Comparison of ENCODE assay signal across 8 mouse cellular contexts in the genomic region with DNA sequence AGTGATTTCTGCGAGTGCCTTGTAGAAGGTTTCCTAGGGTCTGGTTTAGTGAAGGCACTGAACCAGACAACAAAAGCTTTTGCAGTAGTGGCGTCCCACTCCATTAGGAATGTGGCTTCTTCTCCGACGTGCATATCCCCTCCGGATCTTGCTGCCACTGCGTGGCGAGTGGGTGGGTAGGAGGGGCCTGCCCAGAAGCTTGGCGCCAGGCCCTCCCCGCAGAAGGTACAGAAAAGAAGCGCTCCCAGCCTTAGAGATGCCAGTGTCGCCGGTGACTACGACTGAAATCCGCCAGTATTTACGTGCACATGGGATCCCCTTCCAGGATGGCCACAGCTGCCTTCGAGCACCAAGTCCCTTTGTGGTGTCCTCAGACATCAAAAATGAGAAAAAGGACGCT. TPM values are rescaled to one million over a fixed set of nuclear protein-coding genes. Genes with fewer than 3 reads are reported as not detected.
DNase-seq lines count a peak whose midpoint lies in the region; ATAC-seq and TF ChIP-seq lines count a peak whose summit lies in the region.

No protein-coding gene starts in this region.

- no peaks in the 10 kb centered on the region for H3K9me3 ChIP-seq in heart, postnatal 0 days (replicated peaks; ENCODE audit: control insufficient read depth, low read length)
- no peaks in the 10 kb centered on the region for H3K9me3 ChIP-seq in hindbrain, embryonic 11.5 days (ENCODE audit: control insufficient read depth, low read length)
- no peaks in the 10 kb centered on the region for H3K9me3 ChIP-seq in midbrain, embryonic 13.5 days

- no peak for ATAC-seq in heart, postnatal 0 days (ENCODE audit: insufficient read depth, low read depth)
- no peak for ATAC-seq in hindbrain, embryonic 11.5 days (ENCODE audit: low FRiP score)
- ATAC-seq in midbrain, embryonic 13.5 days = peak; percentile 2; the same call in 1 of the 2 replicates

- DNase-seq in heart, postnatal 0 days (ENCODE audit: low spot score) = no peak
- no peak for DNase-seq in heart, adult 11 months
- DNase-seq in ZHBTc4 (ENCODE audit: low read depth, low spot score) = peak; percentile 30
- DNase-seq in hindbrain, embryonic 11.5 days (ENCODE audit: low spot score) = no peak
- DNase-seq in urinary bladder, postnatal 25 days (ENCODE audit: low spot score) = no peak
- DNase-seq in thymus, postnatal 14 days = no peak
- no peak for DNase-seq in gastrocnemius, adult 8-10 months (ENCODE audit: low spot score in 2 of 2)

- peak overlapping the region; percentile 94 for H3K4me2 ChIP-seq in heart, postnatal 0 days (ENCODE audit: low read depth, low read length)
- peak overlapping the region; percentile 88 for H3K4me2 ChIP-seq in hindbrain, embryonic 11.5 days (replicated peaks; ENCODE audit: low read depth, low read length)
- H3K4me2 ChIP-seq in midbrain, embryonic 13.5 days (replicated peaks) = peak overlapping the region; percentile 98

- H3K27ac ChIP-seq in heart, postnatal 0 days (ENCODE audit: low read depth) = peak overlapping the region; percentile 86
- H3K27ac ChIP-seq in hindbrain, embryonic 11.5 days (ENCODE audit: low read depth, low read length) = no peak overlapping the region
- H3K27ac ChIP-seq in midbrain, embryonic 13.5 days = peak overlapping the region; percentile 79

- H3K36me3 ChIP-seq in heart, postnatal 0 days (replicated peaks; ENCODE audit: control insufficient read depth, insufficient read depth, low read length) = peaks cover 39% of the 10 kb centered on the region
- peaks cover 6% of the 10 kb centered on the region; the same call in 1 of the 2 replicates for H3K36me3 ChIP-seq in hindbrain, embryonic 11.5 days (ENCODE audit: control insufficient read depth, insufficient read depth, low read length)
- H3K36me3 ChIP-seq in midbrain, embryonic 13.5 days = peaks cover 53% of the 10 kb centered on the region

- H3K4me3 ChIP-seq in heart, postnatal 0 days (ENCODE audit: low read depth, low read length) = peak overlapping the region; percentile 90
- peak overlapping the region; percentile 99 for H3K4me3 ChIP-seq in hindbrain, embryonic 11.5 days (ENCODE audit: low read depth, low read length)
- peak overlapping the region; percentile 98 for H3K4me3 ChIP-seq in midbrain, embryonic 13.5 days (replicated peaks)

- peak overlapping the region; percentile 75 for H3K9ac ChIP-seq in heart, postnatal 0 days (replicated peaks; ENCODE audit: low read depth, low read length)
- peak overlapping the region; percentile 67 for H3K9ac ChIP-seq in hindbrain, embryonic 11.5 days (ENCODE audit: low read depth, low read length)
- peak overlapping the region; percentile 82 for H3K9ac ChIP-seq in midbrain, embryonic 13.5 days (replicated peaks)

- H3K27me3 ChIP-seq in heart, postnatal 0 days (ENCODE audit: control insufficient read depth, insufficient read depth, low read length) = no peaks in the 10 kb centered on the region
- H3K27me3 ChIP-seq in hindbrain, embryonic 11.5 days (ENCODE audit: control insufficient read depth, insufficient read depth, low read length) = no peaks in the 10 kb centered on the region
- no peaks in the 10 kb centered on the region for H3K27me3 ChIP-seq in midbrain, embryonic 13.5 days

- H3K4me1 ChIP-seq in heart, postnatal 0 days (ENCODE audit: control insufficient read depth, insufficient read depth) = peaks cover 20% of the 10 kb centered on the region
- peaks cover 4% of the 10 kb centered on the region; the same call in 1 of the 2 replicates for H3K4me1 ChIP-seq in hindbrain, embryonic 11.5 days (replicated peaks; ENCODE audit: control insufficient read depth, insufficient read depth, low read length)
- peaks cover 34% of the 10 kb centered on the region for H3K4me1 ChIP-seq in midbrain, embryonic 13.5 days (replicated peaks)

- 34% methylated on average over 17 of the region's 17 CpGs for WGBS in heart, postnatal 0 days
- 50% methylated on average over 17 of the region's 17 CpGs for WGBS in hindbrain, embryonic 11.5 days
- 51% methylated on average over 17 of the region's 17 CpGs for WGBS in midbrain, embryonic 13.5 days

- TF ChIP-seq EP300 in heart, postnatal 0 days (IDR thresholded peaks at IDR 0.05; ENCODE audit: low read depth) = no peak

- TF ChIP-seq CTCF in heart, postnatal 0 days (IDR thresholded peaks at IDR 0.05; ENCODE audit: low read depth) = no peak

RNA-seq across cellular contexts. Expression of a gene that starts 0.8 kb away (rescaled TPM):
- total RNA-seq in heart, postnatal 0 days (2014; rRNA removed; ENCODE audit: low replicate concordance) = 75.4 and 76.4 TPM in 2 replicates
- polyA plus RNA-seq in heart, postnatal 0 days (2015; fragmentation: Nextera tagmentation; extraction: Ambion mirVana) = 82.5 and 83.7 TPM in 2 replicates
- 69.0 and 75.0 TPM in 2 replicates for polyA plus RNA-seq in hindbrain, embryonic 11.5 days (2014; fragmentation: Nextera tagmentation; extraction: Ambion mirVana)
- polyA plus RNA-seq in midbrain, embryonic 13.5 days (2015; fragmentation: Nextera tagmentation; extraction: Ambion mirVana) = 91.3 and 91.5 TPM in 2 replicates
- total RNA-seq in gastrocnemius, adult 8-10 months (2022) = 10 to 100 TPM; 30.2 to 36.4 (median 34.1) TPM

RNA-seq across cellular contexts. Expression of a gene that starts 1.6 kb away (rescaled TPM):
- total RNA-seq in heart, postnatal 0 days (2014; rRNA removed; ENCODE audit: low replicate concordance) = 12.9 and 13.0 TPM in 2 replicates
- polyA plus RNA-seq in heart, postnatal 0 days (2015; fragmentation: Nextera tagmentation; extraction: Ambion mirVana) = 14.0 and 14.9 TPM in 2 replicates
- 15.0 and 16.6 TPM in 2 replicates for polyA plus RNA-seq in hindbrain, embryonic 11.5 days (2014; fragmentation: Nextera tagmentation; extraction: Ambion mirVana)
- 19.2 and 20.0 TPM in 2 replicates for polyA plus RNA-seq in midbrain, embryonic 13.5 days (2015; fragmentation: Nextera tagmentation; extraction: Ambion mirVana)
- total RNA-seq in gastrocnemius, adult 8-10 months (2022) = 10 to 100 TPM; 18.9 to 39.5 (median 21.9) TPM

RNA-seq across cellular contexts. Expression of a gene that starts 7.2 kb away (rescaled TPM):
- 76.5 and 127 TPM in 2 replicates for total RNA-seq in heart, postnatal 0 days (2014; rRNA removed; ENCODE audit: low replicate concordance)
- 29.7 TPM in 2 replicates for polyA plus RNA-seq in heart, postnatal 0 days (2015; fragmentation: Nextera tagmentation; extraction: Ambion mirVana)
- 39.7 and 41.0 TPM in 2 replicates for polyA plus RNA-seq in hindbrain, embryonic 11.5 days (2014; fragmentation: Nextera tagmentation; extraction: Ambion mirVana)
- polyA plus RNA-seq in midbrain, embryonic 13.5 days (2015; fragmentation: Nextera tagmentation; extraction: Ambion mirVana) = 24.6 and 30.9 TPM in 2 replicates
- 10 to 100 TPM; 17.9 to 25.9 (median 20.5) TPM for total RNA-seq in gastrocnemius, adult 8-10 months (2022)

RNA-seq across cellular contexts. Expression of a gene that starts 18.1 kb away (rescaled TPM):
- total RNA-seq in heart, postnatal 0 days (2014; rRNA removed; ENCODE audit: low replicate concordance) = 0.85 and 1.1 TPM in 2 replicates
- 0.10 and 0.14 TPM in 2 replicates for polyA plus RNA-seq in heart, postnatal 0 days (2015; fragmentation: Nextera tagmentation; extraction: Ambion mirVana)
- polyA plus RNA-seq in hindbrain, embryonic 11.5 days (2014; fragmentation: Nextera tagmentation; extraction: Ambion mirVana) = 7.2 and 7.9 TPM in 2 replicates
- polyA plus RNA-seq in midbrain, embryonic 13.5 days (2015; fragmentation: Nextera tagmentation; extraction: Ambion mirVana) = 13.4 and 15.7 TPM in 2 replicates
- total RNA-seq in gastrocnemius, adult 8-10 months (2022) = under 1 TPM; 0.13 to 0.41 (median 0.21) TPM

RNA-seq across cellular contexts. Expression of a gene that starts 38.5 kb away (rescaled TPM):
- total RNA-seq in heart, postnatal 0 days (2014; rRNA removed; ENCODE audit: low replicate concordance) = 0.65 TPM in 1 of 2 replicates, not detected in the other
- polyA plus RNA-seq in heart, postnatal 0 days (2015; fragmentation: Nextera tagmentation; extraction: Ambion mirVana) = 0.10 and 0.11 TPM in 2 replicates
- 0.62 TPM in 1 of 2 replicates, not detected in the other for polyA plus RNA-seq in hindbrain, embryonic 11.5 days (2014; fragmentation: Nextera tagmentation; extraction: Ambion mirVana)
- polyA plus RNA-seq in midbrain, embryonic 13.5 days (2015; fragmentation: Nextera tagmentation; extraction: Ambion mirVana) = 1.3 and 1.8 TPM in 2 replicates
- total RNA-seq in gastrocnemius, adult 8-10 months (2022) = 1 to 10 TPM; 2.9 to 5.4 (median 4.1) TPM
